Mouse (Mus musculus): ENCODE results near the gene Dydc2. TPM values are rescaled to one million over a fixed set of nuclear protein-coding genes. Genes with fewer than 3 reads are reported as not detected.

The Dydc2 gene
- total RNA-seq (2021) = 0.59 and 0.64 TPM in 2 replicates
- long read RNA-seq, experiment 1, partial matches to known transcripts = 0 of 1 reads
- long read RNA-seq, experiment 1, other reads (novel, unspliced or antisense) = 1 of 1 reads
- long read RNA-seq, experiment 2 = 0 reads

DNA sequence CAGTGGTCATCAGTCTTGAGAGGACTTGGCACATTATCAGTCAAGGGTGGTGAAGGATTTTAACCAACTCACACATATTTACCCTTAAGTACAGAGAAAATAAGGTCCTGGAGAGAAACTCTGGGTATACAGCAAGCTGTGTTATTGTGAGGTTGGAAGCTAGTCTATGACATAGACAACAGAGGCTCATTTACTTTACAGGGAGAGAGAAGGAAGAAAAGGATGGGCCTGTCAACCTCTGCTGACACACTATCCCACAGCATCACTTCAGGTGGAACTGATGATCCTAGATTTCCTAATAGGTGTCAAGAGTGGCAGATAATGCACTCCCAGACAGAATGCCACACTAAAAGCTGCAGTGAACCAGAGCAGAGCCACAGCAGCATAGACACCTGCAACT, at the start of gene Dydc2:
Gene Dydc2, minus strand, starts transcription at position 101 of the 400 bp plus-strand sequence.
- DNase-seq = no peak

DNA sequence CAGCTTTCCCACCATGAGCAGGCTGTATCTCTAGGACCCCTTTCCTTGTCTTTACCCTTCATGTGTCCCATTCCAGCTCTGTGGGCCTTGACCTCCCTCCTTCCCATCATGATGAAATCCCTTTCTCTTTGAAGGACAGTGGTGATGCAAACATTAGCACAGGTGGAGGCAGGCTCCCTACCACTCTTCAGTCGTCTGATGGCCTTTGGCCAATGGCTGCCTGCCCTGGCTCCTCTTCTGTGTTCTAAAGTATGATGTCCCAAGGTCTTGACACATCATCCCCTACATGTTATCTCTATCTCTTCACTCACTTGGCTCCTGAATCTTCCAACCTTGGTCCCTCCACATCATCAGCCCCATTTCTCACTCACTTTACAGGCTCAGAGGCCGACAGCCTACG, 47.3 kb upstream of the Dydc2 start:
- DNase-seq = no peak

DNA sequence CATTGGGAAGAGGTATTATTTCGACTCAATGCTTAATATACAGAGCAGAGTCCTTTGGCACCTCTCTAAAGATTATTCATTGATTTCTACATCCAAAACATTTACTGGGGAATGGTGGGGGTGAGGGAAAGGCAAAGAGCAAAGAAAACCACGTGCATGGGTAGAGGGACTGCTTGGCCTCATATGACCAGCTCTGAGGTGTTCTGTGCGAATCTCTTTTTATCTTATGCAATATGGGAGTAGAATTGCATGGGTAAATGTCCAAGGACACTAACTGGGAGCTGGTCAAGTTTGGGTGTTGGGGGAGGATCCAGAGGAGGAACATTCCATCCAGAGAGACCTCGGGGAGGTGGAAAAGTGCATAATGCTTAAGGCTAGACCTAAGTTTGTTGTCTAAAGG, 43.9 kb upstream of the Dydc2 start:
- no peak for DNase-seq

DNA sequence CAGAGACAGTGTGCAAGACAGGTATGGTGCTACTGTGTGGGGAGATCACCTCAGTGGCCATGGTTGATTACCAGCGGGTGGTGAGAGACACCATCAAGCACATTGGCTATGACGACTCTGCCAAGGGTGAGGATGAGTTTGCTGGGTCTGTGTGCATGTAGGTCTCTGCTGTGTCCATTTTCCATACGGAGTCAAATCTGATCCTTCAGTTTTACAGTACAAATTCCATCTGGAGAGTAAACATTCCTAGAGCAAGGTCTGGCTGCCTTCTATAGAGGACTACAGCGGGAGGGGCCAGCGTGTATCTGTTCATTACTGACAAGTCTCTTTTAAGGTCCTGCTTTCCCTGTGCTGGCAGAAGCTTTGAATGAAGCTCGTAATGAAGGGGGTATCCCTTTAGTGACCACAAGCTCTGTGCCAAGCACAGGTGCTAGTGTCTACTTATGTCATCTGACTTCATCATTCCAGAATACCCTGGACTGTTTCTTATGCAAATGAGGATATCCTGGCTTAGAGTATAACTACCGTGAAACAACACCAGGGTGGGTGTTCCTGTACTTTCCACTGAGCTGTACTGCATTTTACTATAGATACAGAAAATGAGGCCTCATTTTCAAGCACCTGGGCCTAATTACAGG, 42.1 kb upstream of the Dydc2 start:
- DNase-seq = no peak

DNA sequence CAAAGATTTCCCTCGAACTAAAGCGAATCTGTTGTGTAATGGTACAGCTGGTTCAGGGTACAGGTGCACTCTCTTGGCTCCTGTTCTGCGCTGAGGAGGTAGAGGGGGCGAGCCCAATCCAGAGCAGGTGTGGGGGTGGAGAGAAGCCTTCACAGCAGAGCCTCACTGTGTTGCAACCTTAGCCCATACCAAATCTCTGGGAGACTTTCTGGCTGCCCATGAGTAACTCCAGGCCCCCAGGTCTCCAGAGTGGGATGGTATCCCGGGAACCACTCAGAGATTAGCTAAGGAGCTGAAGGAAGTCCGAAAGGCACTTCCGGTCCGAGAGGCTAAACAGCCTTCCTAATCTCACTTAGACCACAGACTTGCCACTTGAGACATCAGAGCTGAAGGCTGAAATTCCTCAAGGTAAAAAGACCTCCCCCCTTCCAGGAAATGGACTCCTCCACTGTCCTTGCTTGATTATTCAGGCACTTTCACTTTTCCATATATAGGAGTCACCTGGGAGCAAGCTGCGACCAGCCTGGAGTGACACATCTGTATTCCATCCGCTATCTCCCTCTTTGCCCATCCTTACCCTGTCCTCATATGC, 35.9 kb upstream of the Dydc2 start, which contains the start of gene Mat1a:
Gene Mat1a, plus strand, starts transcription at position 183 of the 592 bp plus-strand sequence.
- DNase-seq = no peak

DNA sequence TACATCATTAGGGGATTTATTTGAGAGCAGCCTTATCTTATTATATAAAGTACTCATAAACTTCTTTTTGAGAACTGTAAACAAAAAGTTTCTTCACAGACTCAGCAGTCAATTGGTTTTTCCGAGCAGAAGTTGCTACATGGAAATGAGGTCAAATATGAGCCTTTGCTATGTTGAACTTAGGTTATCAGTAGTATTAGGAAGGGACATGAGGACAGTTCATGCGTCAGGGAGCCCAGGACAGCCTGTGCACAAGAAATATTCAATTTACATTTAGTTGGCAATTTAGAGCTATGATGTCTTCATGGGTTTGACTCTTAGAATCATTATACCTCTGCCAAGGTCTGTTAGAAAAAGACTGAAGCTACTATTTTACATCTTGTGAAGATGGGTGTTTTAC, 33.3 kb upstream of the Dydc2 start:
- DNase-seq = no peak

DNA sequence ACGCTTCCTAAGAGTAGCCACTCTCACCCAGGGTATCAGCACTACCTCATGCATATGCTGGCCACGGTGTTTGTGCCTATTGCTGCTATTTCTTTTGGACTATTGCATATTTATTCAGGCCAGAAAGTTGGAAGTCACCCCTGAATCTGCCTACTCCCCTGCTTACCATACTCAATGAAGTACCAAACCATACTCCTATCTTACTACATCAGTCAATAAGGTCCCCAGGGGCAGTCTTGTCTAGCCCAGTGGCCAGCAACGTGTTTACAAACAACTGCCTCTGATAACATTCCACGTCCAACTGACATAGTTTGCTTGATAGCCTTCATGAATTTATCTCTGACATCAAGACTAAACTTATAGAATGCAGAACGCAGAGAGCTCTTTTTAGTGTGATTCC, 32.2 kb upstream of the Dydc2 start:
- DNase-seq = no peak

DNA sequence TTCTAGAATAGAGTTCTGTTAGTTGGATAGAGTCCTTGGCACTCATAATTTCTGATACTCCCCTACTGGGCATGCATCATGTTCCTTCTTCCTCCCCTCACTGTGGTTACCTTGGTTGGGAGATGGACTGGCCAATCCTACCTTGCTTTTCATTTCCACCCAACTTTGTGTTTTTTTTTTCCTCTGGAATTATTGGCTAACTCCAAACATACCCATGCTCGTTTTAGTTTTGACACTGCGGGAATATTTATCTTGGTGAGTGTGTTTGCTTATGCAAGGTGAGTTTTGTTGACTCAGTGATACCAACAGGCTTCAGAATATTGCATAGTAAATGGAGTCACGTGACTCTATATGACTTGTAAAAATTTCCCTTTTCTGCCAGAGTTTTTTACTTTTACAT, 31.7 kb upstream of the Dydc2 start:
- DNase-seq = no peak

DNA sequence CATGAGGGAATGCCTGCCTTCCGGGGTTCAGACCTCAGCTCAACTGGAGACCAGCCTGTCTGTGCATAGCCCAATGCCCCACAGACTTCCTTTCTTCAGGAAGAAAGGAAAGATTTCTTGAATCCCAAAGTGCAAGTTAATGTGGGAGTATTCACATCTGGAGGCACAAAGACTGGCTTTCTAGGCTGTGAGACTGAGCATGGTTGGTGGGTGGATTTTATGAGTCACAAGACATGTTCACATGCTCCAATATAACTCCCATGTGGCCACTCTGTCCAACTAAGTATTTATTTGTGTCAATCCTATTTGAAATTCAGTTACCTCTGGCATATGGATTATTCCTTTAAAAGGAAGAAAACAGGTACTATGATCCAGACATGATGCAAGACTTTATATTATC, 29.7 kb upstream of the Dydc2 start:
- DNase-seq = no peak

DNA sequence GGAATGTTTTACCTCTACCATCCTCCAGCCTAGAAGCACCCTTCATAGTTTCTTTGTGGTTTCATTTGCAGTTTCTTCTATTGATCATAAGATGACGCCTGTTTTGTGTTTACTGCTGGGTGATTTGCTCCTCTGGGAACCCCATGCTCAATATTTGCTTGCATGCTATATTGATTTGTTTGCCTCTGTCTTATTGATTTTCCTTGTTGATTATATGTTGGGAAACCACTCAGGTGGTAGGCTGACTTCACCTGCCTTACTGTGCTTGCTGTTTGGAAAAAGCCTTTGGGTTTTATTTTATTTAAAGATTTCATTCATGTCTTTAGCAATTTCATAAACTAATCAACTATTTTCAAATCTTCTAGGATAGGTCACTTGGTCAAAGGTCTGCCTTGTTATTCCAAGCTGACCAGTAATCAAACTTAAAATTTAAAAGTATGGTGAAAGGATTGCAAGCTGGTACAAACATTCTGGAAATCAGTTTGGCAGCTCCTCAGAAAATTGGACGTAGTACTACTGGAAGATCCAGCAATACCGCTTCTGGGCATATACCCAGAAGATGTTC, 27.4 kb upstream of the Dydc2 start:
- DNase-seq = no peak

DNA sequence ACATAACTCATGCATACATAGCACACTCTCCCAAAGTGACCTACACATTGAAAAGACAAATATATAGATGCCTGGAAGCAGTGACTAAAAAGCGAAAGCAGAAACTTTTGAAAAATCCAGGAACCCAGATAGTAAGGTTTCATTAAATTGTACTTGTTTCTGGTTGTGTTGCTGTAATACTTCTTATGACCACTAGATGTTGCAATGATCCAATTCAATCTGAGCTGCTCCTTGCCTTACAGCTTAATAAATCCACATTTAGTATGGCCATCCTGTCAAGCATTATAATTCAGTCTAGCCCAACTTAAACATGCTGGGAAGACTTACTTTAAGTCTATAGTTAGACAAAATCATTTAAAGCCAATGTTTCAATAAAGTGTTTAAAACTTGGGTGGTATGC, 25.1 kb upstream of the Dydc2 start:
- no peak for DNase-seq

DNA sequence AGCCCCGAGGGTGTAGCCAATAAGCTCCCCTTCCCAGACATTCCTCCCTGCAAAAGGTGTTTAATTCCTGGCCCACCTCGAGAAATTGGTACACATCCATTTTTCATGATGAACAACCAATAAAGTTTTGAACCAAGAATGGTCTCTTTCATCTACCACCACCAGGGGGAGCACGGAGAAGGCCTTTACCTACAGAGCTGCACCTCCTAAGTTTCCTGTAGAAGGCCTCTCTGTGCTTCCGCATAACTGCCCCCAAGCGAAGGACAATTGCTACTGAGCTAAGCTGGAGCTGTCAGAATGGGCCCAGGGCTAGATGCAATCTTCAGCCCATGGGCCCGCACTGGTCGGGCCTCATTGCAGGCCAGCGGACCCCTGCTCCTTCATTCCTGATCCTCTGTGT, 21.8 kb upstream of the Dydc2 start:
- DNase-seq = peak; percentile 48

DNA sequence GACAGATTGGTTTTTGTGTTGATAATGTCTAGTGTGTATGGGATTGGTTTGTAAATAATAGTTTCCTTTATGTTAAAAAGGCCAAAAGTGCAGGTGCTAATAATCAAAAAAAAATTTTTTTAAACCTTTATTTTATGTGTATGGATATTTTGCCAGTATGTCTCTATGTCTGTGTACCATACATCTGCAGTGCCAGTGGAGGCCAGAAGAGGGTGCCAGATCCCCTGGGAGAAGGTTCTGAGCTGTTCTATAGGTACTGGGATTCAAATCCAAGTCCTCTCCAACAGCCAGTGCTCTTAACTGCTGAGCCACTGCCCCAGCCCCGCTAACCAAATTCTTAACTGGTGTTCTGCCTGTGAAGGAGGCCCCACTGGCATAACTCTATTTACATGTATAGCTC, 18.5 kb upstream of the Dydc2 start:
- peak; percentile 33 for DNase-seq

DNA sequence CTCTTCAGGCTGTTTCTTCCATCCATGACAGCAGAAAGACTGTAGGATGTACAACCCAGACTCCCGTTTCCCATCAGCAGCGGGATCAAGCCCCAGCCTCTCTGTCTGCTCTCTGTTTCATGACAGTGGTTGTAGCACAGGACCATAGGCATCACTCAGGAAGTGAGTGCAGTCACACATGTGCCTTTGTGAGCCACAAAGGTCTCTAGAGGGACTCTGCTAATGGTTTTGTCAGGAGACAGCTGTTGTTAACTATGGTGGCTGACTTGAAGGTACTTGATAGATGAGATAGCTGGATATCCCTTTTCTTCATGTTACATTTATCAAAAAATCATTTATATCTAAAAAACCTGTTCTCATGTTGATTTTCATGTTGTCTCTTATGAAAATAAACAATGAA, 13.4 kb upstream of the Dydc2 start:
- no peak for DNase-seq

DNA sequence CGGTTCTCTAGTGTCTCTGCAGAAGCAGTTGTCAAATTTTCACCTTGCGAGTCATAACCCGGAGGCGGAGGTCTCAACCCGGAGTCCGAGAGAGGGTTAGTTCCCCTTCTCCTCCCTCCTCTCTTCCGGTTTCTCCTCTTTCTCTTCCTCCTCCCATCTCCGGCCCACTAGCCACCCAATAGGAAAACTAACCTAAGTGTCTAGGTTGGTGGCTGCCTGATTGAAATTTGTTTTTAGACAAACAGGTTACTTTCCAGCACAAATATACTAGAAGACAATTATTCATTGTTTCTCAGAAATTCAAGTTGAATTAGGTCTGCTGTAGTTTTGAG, 3.9 kb upstream of the Dydc2 start:
- DNase-seq = no peak

DNA sequence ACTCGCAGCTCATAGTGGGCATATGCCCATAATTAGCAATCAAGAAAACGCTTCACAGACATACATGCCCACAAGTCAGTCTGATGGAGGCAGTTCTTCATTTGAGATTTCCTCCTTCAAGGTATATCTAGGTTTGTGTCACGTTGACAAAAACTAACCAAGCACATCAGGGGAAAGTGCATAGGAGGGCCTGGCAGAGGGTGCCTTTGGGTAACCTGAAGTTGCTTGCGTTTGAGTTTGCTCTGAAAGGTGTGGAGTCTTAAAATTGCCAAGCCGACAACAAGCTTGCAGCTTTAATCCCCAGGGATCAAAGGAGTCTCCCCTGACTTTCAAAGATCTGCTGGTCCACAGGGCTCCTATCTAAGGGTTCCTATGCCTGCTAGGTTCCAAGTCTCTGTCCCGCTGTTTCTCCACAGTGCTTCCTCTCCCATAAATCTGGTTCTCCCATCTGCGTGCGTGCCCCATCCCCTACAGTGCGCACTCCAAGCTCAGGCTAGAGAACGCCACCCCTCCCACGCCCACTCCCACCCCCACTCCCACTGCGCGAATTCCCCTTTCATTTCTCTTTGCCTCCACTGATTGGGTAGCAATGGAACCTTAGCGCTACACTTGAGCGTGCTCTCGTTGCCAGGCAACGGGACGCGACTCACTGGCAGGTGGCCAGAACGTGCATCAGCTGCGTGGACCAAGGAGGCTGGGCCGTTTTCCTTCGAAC, 3.4 kb upstream of the Dydc2 start, which contains the start of gene Dydc1:
Gene Dydc1, plus strand, starts transcription at position 683 of the 715 bp plus-strand sequence.
- DNase-seq = peak; percentile 82

DNA sequence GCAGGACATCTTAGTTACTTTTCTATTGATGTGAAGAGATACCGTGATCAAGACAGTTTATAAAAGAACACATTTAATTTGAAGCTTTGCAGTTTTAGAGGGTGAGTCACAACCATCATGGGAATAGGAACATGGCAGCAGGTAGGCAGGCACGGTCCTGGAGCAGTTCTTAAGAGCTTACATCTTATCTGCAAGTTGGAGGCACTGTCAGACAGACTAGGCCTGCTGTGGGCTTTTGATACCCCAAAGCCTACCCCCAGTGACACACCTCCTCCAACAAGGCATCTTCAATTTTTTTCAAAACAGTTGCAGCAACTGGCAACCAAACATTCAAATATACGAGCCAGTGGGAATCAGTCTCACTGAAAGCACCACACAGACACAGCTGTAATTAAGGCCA, 1.3 kb upstream of the Dydc2 start:
- no peak for DNase-seq

DNA sequence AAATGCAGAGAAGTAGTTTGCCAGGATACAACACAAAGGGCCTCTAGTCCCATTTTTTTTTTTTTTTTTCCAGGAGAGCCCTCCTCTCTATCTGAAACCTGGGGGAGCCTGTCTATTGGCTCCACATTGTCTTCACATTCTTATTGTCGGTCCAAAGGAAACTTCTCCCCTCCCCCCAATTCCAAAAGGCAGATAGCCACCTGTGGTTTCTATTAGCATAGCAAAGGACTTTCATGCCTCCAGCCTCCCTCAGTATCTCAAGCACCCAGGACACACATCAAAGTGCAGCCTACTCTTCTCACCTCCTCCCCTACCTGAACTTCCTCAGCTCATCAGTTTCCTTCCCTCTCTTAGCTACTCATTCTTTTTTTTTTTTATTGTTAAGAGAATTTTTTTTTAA, 2.6 kb downstream of the Dydc2 start:
- no peak for DNase-seq

DNA sequence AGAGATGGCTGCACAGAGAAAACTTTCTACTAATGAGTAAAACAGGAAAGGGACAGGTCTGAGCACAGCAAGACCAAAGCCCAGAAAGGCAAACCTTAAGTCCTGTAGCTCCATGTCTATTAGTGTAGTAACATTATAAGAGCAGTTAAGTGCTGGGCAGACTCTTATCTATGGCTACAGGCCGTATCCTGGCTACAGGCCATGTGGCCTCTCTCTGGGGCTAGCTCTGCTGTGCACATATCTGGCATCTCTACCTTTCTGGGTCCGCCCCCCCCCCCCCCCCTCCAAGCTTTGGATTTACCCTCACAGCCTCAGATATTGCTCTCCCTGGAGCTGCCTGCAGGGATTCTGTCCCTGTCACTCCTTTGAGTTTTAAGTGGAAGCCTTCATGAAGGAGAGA, 3.8 kb downstream of the Dydc2 start:
- DNase-seq = no peak

DNA sequence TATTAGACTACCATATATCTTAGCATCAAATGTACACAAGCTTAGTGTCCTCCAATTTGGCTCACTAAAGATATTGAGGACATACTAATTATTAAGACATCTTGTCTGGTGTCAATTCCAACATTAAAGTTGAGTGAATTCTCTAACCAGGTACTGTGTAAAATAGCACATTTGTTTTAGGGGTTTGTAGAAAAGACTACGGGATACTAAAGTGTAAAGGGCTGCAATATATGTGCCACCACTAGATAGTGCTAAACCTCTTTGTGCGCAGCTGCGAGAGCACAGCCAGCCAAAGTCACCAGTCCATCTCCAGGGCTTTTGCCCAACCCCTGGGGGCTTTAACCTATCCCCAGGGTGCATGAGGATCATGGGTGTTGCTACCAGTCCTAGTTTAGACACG, 15.8 kb downstream of the Dydc2 start:
- peak; percentile 7 for DNase-seq

DNA sequence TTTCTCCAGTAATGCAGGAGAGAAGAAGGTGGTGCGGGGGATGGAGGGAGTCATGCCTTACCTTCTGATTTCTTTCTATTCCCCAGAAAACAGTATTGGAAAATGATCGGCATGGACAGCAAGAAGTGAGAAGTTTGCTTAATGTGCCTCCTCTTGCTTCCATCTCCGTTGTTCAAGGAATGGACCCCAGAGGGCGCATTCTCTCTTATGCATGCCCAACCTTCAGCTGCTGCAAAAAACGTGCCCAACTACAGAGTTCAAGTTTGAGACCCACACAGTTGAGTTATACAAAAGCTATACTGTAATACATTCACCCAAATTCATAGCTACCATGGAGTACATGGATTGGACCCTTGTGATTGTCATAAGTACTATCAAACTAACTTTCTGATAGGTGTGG, 16.5 kb downstream of the Dydc2 start:
- peak; percentile 32 for DNase-seq

DNA sequence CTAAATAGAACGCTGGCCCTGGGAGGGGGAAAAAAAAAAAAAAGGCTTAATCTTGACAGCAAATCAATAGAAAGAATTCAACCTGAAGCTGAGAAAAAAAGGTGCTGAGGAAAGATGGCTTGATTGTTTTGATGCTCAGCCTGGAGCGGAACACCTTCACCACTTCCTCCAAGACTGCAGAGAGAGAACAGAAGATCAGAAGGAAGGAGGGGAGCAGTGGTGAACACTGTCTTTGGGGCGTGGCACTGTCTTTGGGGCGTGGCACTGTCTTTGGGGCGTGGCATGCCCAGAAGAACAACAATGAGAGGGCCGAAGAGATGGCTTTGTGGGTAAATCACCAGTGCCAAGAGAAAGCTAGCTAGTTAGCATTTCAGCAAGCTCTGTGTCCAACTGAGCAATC, 18.5 kb downstream of the Dydc2 start:
- DNase-seq = no peak

DNA sequence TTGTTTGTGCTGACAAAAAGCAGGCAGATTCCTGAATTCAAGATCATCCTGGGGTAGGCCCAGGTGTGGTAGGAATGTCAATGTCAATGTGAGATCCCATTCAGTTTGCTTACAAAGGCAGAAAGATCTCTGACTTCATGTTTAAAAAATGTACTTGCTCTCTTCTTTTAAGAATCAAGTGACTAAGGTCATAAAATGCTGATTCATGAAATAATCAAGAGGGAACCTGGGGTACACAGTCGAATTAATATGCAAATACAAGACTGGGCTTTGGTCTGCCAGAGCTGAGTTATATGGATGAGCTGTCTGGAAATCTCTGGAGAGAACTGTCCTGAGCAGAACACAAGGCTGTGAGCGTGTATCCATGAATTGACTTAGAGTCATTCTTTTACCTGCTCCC, 21.6 kb downstream of the Dydc2 start:
- no peak for DNase-seq
